Mouse (Mus musculus) embryonic facial prominence, embryonic 13.5 days (tissue): ENCODE data around the gene Sh2d3c. TPM values are rescaled to one million over a fixed set of nuclear protein-coding genes. Genes with fewer than 3 reads are reported as not detected.

Experiments
- ATAC-seq: fragments of 200-750 bp; cut with Nextera tagmentation; 2 replicates; pipeline ENCODE4 v1.8.0; 2017; ENCODE audit warnings: low read depth; ENCODE audit not compliant: insufficient number of reproducible peaks, insufficient read depth, low FRiP score, low TSS enrichment
- H3K27ac ChIP-seq: fragments of 300-500 bp; sonication (generic); 2 replicates; pipeline ENCODE4 v1.5.1; 2015; ENCODE audit warnings: moderate library complexity, mild to moderate bottlenecking, inconsistent platforms
- H3K27me3 ChIP-seq: fragments of 300-500 bp; sonication (generic); 2 replicates; pipeline ENCODE4 v1.6.1; 2015; ENCODE audit warnings: mild to moderate bottlenecking, inconsistent platforms
- H3K36me3 ChIP-seq: fragments of 300-500 bp; sonication (generic); 2 replicates; pipeline ENCODE4 v1.6.1; 2015; ENCODE audit warnings: mild to moderate bottlenecking, inconsistent platforms
- H3K4me1 ChIP-seq: fragments of 300-500 bp; sonication (generic); 2 replicates; pipeline ENCODE4 v1.6.1; 2015; ENCODE audit warnings: inconsistent platforms
- H3K4me2 ChIP-seq: fragments of 300-500 bp; sonication (generic); 2 replicates; pipeline ENCODE4 v1.6.1; 2015; ENCODE audit warnings: moderate library complexity, mild to moderate bottlenecking, inconsistent platforms
- H3K4me3 ChIP-seq: fragments of 300-500 bp; sonication (generic); 2 replicates; pipeline ENCODE4 v1.5.1; 2015; ENCODE audit warnings: mild to moderate bottlenecking, inconsistent platforms
- H3K9ac ChIP-seq: fragments of 300-500 bp; sonication (generic); 2 replicates; pipeline ENCODE4 v1.6.1; 2015; ENCODE audit warnings: mild to moderate bottlenecking, inconsistent platforms
- H3K9me3 ChIP-seq: fragments of 300-500 bp; sonication (generic); 2 replicates; pipeline ENCODE4 v1.6.1; 2016; ENCODE audit warnings: inconsistent platforms
- WGBS: fragments of 180-500 bp; shearing (Covaris S2); methylation state at CpG from one replicate; pipeline ENCODE4 v1.1.7; 2015; ENCODE audit warnings: mixed read lengths; 5-methylcytosine and 5-hydroxymethylcytosine counted together
- polyA plus RNA-seq: library from polyadenylated mRNA; unstranded; fragments of >200 nt; fragmentation: Nextera tagmentation; extraction: Ambion mirVana; gene quantifications from 2 replicates; pipeline ENCODE4 v1.2.1, GENCODE M21; 2015

Sh2d3c gene
- polyA plus RNA-seq, 1 experiment from 2014 or later, result 19.4 TPM

- WGBS, result 66% methylated on average over 8 of the region's 8 CpGs
- Histone ChIP-seq H3K9ac (peak overlapping the region; percentile 40; the same call in 1 of the 2 replicates), H3K36me3 (peaks cover 39% of the 10 kb centered on the region), H3K4me3 (no peak overlapping the region), H3K27ac (no peak overlapping the region), H3K27me3 (no peaks in the 10 kb centered on the region), H3K4me2 (peak overlapping the region; percentile 58; the same call in 1 of the 2 replicates), H3K4me1 (peaks cover 11% of the 10 kb centered on the region), H3K9me3 (no peaks in the 10 kb centered on the region)
- ATAC-seq, result no peak
Measured at GRCm38 (mm10) chr2:32758503-32758902, 37.6 kb downstream of the Sh2d3c start.

GRCm38 (mm10) chr2:32759001-32759400 lies 38.1 kb downstream of the Sh2d3c start:
- no peak for ATAC-seq
- H3K4me1 ChIP-seq, result peaks cover 11% of the 10 kb centered on the region
- peaks cover 39% of the 10 kb centered on the region for H3K36me3 ChIP-seq
- no peak overlapping the region for H3K4me2 ChIP-seq
- H3K9me3 ChIP-seq, result no peaks in the 10 kb centered on the region
- no peaks in the 10 kb centered on the region for H3K27me3 ChIP-seq
- WGBS, result 95% methylated on average over 2 of the region's 2 CpGs
- H3K9ac ChIP-seq, result peak overlapping the region; percentile 40; the same call in 1 of the 2 replicates
- H3K4me3 ChIP-seq, result no peak overlapping the region
- no peak overlapping the region for H3K27ac ChIP-seq

DNA sequence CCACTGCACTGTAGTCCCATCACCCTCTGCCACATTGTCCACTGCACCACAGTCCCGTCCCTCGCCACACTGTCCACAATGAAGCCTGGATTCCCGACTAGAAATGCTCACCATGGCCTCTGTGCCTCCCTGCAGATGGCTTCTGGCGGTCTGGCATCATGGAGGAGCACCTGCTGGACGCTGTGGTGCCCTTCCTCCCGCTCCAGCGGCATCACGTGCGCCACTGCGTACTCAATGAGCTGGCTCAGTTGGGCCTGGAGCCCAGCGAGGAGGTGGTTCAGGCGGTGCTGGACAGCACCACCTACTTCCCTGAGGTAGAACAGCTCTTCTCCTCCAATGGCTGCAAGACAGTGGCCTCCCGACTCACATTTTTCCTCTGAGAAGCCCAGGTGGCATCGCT lies 40.5 kb downstream of the Sh2d3c start:
- H3K27ac ChIP-seq, result no peak overlapping the region
- ATAC-seq, result no peak
- no peak overlapping the region for H3K9ac ChIP-seq
- peaks cover 30% of the 10 kb centered on the region for H3K36me3 ChIP-seq
- H3K4me1 ChIP-seq, result peaks cover 11% of the 10 kb centered on the region
- 91% methylated on average over 14 of the region's 14 CpGs for WGBS
- H3K4me2 ChIP-seq, result no peak overlapping the region
- no peak overlapping the region for H3K4me3 ChIP-seq
- H3K9me3 ChIP-seq, result no peaks in the 10 kb centered on the region
- H3K27me3 ChIP-seq, result no peaks in the 10 kb centered on the region

GRCm38 (mm10) chr2:32761859-32762258 lies 41.0 kb downstream of the Sh2d3c start:
- no peak for ATAC-seq
- Histone ChIP-seq H3K4me1 (peaks cover 11% of the 10 kb centered on the region), H3K27ac (no peak overlapping the region), H3K4me3 (no peak overlapping the region), H3K9ac (no peak overlapping the region), H3K36me3 (peaks cover 30% of the 10 kb centered on the region), H3K4me2 (no peak overlapping the region), H3K27me3 (no peaks in the 10 kb centered on the region), H3K9me3 (no peaks in the 10 kb centered on the region)
- 91% methylated on average over 4 of the region's 4 CpGs for WGBS

GRCm38 (mm10) chr2:32763353-32763752 lies 42.5 kb downstream of the Sh2d3c start:
- Histone ChIP-seq H3K4me1 (peaks cover 7% of the 10 kb centered on the region), H3K9me3 (no peaks in the 10 kb centered on the region), H3K9ac (no peak overlapping the region), H3K4me3 (no peak overlapping the region), H3K4me2 (no peak overlapping the region), H3K27me3 (no peaks in the 10 kb centered on the region), H3K27ac (no peak overlapping the region), H3K36me3 (peaks cover 30% of the 10 kb centered on the region)
- ATAC-seq, result no peak
- WGBS, result 83% methylated on average over 3 of the region's 3 CpGs

GRCm38 (mm10) chr2:32767241-32767640 lies 46.4 kb downstream of the Sh2d3c start:
- ATAC-seq, result no peak
- Histone ChIP-seq H3K27me3 (no peaks in the 10 kb centered on the region), H3K4me3 (no peak overlapping the region), H3K9me3 (no peaks in the 10 kb centered on the region), H3K4me1 (no peaks in the 10 kb centered on the region), H3K36me3 (peaks cover 7% of the 10 kb centered on the region), H3K27ac (no peak overlapping the region), H3K4me2 (no peak overlapping the region), H3K9ac (0 out of 2 replicates have a peak overlapping the region, but pooled peaks have one; percentile 12)
- WGBS, result 63% methylated on average over 12 of the region's 12 CpGs

DNA sequence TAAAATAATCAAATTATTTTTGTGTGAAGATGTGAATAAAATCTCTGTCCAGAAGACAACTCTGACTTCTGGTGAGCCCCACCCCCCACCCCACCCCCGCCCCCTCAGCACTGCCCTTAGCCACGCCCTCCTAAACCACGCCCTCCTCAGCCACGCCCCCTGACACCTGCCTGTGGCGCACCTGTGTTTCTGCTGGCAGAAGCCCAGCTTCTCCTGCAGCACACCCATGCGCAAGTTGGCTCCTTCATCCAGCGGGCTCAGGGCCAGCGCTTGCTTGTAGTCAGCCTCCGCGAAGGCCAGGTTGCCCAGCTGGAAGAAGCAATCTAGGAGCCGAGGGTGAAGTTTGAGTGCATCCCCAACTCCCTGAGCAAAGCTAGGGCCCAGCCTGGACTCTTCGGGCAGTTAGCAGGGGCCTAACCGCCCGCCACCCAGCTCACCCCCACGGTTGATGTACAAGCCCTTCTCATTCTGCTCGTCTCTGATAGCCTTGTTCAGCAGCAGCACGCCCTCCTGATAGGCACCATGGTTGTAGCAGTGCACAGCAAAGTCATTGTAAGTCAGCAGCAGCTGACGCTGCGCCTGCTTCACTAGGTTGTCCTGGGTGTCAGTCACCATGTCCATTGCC lies 47.9 kb downstream of the Sh2d3c start:
- no peak overlapping the region for H3K9ac ChIP-seq
- no peak overlapping the region for H3K27ac ChIP-seq
- no peak overlapping the region for H3K4me2 ChIP-seq
- H3K4me3 ChIP-seq, result no peak overlapping the region
- H3K9me3 ChIP-seq, result no peaks in the 10 kb centered on the region
- H3K4me1 ChIP-seq, result no peaks in the 10 kb centered on the region
- H3K36me3 ChIP-seq, result no peaks in the 10 kb centered on the region
- ATAC-seq, result no peak
- H3K27me3 ChIP-seq, result no peaks in the 10 kb centered on the region
- WGBS, result 48% methylated on average over 19 of the region's 19 CpGs

DNA sequence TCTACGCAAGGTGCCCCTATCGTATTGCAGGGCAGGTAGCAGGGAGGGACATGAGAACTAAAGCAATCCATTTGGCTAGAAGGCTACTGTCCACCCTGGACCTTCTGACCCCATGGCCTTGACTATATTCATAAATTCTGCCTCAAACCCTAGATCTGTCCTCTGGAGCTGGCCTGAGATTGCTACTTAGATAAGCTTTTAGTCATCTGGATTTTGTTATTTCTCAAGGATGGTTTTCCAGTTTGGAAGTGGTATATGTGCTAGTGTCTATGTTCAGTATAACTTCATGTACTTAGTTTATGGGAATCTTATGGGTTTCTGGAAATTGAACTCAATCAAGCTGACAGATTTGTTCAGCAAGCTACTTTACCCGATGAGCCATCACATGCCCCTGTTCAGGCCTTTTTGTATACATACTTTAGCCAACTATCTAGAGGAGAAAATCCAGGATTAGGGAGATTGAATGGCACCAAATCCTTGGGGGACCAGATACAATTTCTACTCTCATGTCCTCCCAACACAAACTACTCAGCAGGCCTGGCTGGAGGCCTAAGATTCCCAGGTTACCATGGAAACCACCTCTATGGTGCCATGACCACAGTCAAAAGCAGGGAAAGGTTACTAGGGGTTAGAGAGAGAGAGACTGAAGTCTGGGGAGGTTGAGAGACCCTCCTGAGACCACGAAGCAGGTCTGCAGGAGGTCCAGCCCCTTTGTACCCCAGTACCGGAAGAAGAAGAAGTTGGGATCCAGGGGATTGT lies 48.7 kb downstream of the Sh2d3c start:
- Histone ChIP-seq H3K36me3 (no peaks in the 10 kb centered on the region), H3K9me3 (no peaks in the 10 kb centered on the region), H3K27ac (no peak overlapping the region), H3K4me2 (no peak overlapping the region), H3K4me3 (no peak overlapping the region), H3K4me1 (no peaks in the 10 kb centered on the region), H3K9ac (no peak overlapping the region), H3K27me3 (no peaks in the 10 kb centered on the region)
- ATAC-seq, result no peak
- WGBS, result 74% methylated on average over 5 of the region's 5 CpGs

DNA sequence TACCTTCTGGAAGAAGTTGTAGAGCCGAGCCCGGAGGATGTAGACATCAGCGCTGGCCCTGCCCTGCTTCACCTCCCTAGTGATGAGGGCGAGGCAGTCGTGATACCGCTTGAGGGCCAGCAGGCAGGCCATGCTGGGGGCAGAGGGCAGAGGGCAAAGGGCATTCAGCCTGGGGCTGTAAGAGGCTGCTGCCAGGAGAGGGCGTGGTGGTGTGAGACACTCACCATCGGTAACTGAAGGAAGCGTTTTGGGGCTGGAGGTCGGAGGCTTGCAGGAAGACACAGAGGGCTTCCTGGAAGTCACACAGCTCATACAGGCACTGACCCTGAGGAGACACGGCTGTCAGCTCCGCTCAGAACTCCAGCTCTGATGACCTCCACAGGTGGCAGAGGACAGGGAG lies 51.0 kb downstream of the Sh2d3c start:
- no peak for ATAC-seq
- no peaks in the 10 kb centered on the region for H3K9me3 ChIP-seq
- 11% methylated on average over 12 of the region's 12 CpGs for WGBS
- no peak overlapping the region for H3K4me2 ChIP-seq
- H3K4me1 ChIP-seq, result peaks cover 13% of the 10 kb centered on the region
- no peak overlapping the region for H3K9ac ChIP-seq
- no peak overlapping the region for H3K27ac ChIP-seq
- H3K4me3 ChIP-seq, result no peak overlapping the region
- no peaks in the 10 kb centered on the region for H3K36me3 ChIP-seq
- peaks cover 6% of the 10 kb centered on the region; the same call in 1 of the 2 replicates for H3K27me3 ChIP-seq

- Histone ChIP-seq H3K9ac (no peak overlapping the region), H3K27ac (no peak overlapping the region), H3K4me2 (no peak overlapping the region), H3K9me3 (no peaks in the 10 kb centered on the region), H3K4me3 (no peak overlapping the region), H3K4me1 (peaks cover 13% of the 10 kb centered on the region), H3K36me3 (no peaks in the 10 kb centered on the region), H3K27me3 (peaks cover 6% of the 10 kb centered on the region; the same call in 1 of the 2 replicates)
- no peak for ATAC-seq
- WGBS, result 73% methylated on average over 8 of the region's 8 CpGs
Measured at GRCm38 (mm10) chr2:32772626-32773279, 51.9 kb downstream of the Sh2d3c start.

DNA sequence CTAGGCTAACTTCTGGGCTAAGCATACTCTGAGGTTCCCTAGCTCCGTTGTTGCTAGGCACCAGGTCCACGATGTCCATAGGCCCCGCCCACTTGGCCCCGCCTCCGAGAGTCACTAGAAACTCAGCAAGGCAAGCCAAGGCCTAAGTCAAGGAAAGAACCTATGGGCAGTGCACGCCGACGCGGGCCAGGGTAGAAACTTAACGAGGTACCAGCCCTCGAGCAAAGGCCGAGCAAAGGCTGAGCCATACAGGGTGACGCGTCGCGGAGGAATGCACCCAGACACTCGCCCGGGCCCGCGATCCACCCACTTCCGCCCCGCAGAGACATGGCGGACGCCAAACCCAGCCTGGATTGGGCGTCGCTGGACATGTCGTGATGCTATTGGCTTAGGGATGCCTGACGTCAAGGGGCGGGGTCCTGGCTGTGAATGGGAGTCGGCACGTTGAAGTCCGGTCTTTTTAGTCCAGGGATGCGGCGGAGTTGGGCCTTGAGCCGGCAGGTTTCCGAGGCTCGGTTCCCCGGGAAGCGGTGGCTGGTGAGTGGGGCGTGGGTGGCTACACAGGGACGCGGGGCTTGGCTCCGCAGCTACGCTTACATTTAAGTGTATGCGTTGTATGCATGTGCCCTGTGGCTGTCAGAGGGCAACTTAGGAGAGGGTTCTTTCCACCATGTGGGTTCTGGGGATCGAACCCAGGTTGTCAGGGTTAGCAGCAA lies 54.7 kb downstream of the Sh2d3c start, which contains the start of the genes Ttc16 and Ptrh1:
Gene Ttc16 (minus strand): TSS at position 275 of the 716 bp plus-strand sequence.
Gene Ptrh1 (plus strand): TSS at position 428 of the 716 bp plus-strand sequence.
- Histone ChIP-seq H3K9me3 (no peaks in the 10 kb centered on the region), H3K36me3 (no peaks in the 10 kb centered on the region), H3K9ac (peak within 1 kb of the TSS; percentile 68), H3K4me2 (peak within 1 kb of the TSS; percentile 82), H3K4me1 (peaks cover 13% of the 10 kb centered on the region), H3K27ac (peak within 1 kb of the TSS; percentile 64; the same call in 1 of the 2 replicates), H3K27me3 (peaks cover 6% of the 10 kb centered on the region; the same call in 1 of the 2 replicates), H3K4me3 (peak within 1 kb of the TSS; percentile 61)
- ATAC-seq, result peak; percentile 90
- under 1% methylated on average over 46 of the region's 46 CpGs for WGBS
